Comparison of ENCODE assay signal across 8 mouse cellular contexts in genomic region chr14:16250099-16250498, GRCm38 (mm10). TPM values are rescaled to one million over a fixed set of nuclear protein-coding genes. Genes with fewer than 3 reads are reported as not detected.
DNase-seq lines count a peak whose midpoint lies in the region; ATAC-seq and TF ChIP-seq lines count a peak whose summit lies in the region.

No protein-coding gene starts in this region.

- peak overlapping the region; percentile 97 for H3K9ac ChIP-seq in kidney, postnatal 0 days (ENCODE audit: low read depth, low read length)
- peak overlapping the region; percentile 98 for H3K9ac ChIP-seq in embryonic facial prominence, embryonic 13.5 days
- H3K9ac ChIP-seq in intestine, embryonic 15.5 days = peak overlapping the region; percentile 97

- DNase-seq in kidney, postnatal 0 days (ENCODE audit: low spot score) = no peak
- DNase-seq in kidney, postnatal 4 days = no peak
- DNase-seq in naive thymus-derived CD4-positive, alpha-beta T cell, adult 2 months (ENCODE audit: low read depth) = peak; percentile 38
- no peak for DNase-seq in ovary, postnatal 14 days (ENCODE audit: low spot score)
- DNase-seq in left cerebral cortex, adult 9 months (ENCODE audit: low spot score in 2 of 2) = no peak
- DNase-seq in frontal cortex, postnatal 25 days (ENCODE audit: low spot score in 2 of 2) = no peak

- ATAC-seq in kidney, postnatal 0 days (replicated peaks; ENCODE audit: low FRiP score, low read depth) = no peak
- ATAC-seq in embryonic facial prominence, embryonic 13.5 days (ENCODE audit: insufficient number of reproducible peaks, insufficient read depth, low FRiP score, low TSS enrichment, low read depth) = no peak
- no peak for ATAC-seq in intestine, embryonic 15.5 days

- peak overlapping the region; percentile 82 for H3K4me2 ChIP-seq in kidney, postnatal 0 days (ENCODE audit: low read length)
- H3K4me2 ChIP-seq in embryonic facial prominence, embryonic 13.5 days = peak overlapping the region; percentile 78
- H3K4me2 ChIP-seq in intestine, embryonic 15.5 days (replicated peaks) = peak overlapping the region; percentile 80

- H3K27ac ChIP-seq in kidney, postnatal 0 days = no peak overlapping the region
- H3K27ac ChIP-seq in embryonic facial prominence, embryonic 13.5 days = no peak overlapping the region
- H3K27ac ChIP-seq in intestine, embryonic 15.5 days = no peak overlapping the region

- no peak for TF ChIP-seq CTCF in kidney, postnatal 0 days (IDR thresholded peaks at IDR 0.05; ENCODE audit: low read depth)

- 64% methylated on average over 3 of the region's 3 CpGs for WGBS in kidney, postnatal 0 days
- 69% methylated on average over 3 of the region's 3 CpGs for WGBS in embryonic facial prominence, embryonic 13.5 days
- 64% methylated on average over 3 of the region's 3 CpGs for WGBS in intestine, embryonic 15.5 days

- peak overlapping the region; percentile 77 for H3K4me3 ChIP-seq in kidney, postnatal 0 days (replicated peaks; ENCODE audit: low read depth, low read length)
- H3K4me3 ChIP-seq in embryonic facial prominence, embryonic 13.5 days = peak overlapping the region; percentile 75
- peak overlapping the region; percentile 63 for H3K4me3 ChIP-seq in intestine, embryonic 15.5 days (replicated peaks)

- H3K4me1 ChIP-seq in kidney, postnatal 0 days (replicated peaks; ENCODE audit: insufficient read depth, low read length) = no peaks in the 10 kb centered on the region
- H3K4me1 ChIP-seq in embryonic facial prominence, embryonic 13.5 days = peaks cover 8% of the 10 kb centered on the region
- H3K4me1 ChIP-seq in intestine, embryonic 15.5 days (replicated peaks) = 0 out of 2 replicates have a peak, but pooled peaks cover 3% of the 10 kb centered on the region

- H3K36me3 ChIP-seq in kidney, postnatal 0 days (ENCODE audit: insufficient read depth, low read length) = peaks cover 1% of the 10 kb centered on the region; the same call in 1 of the 2 replicates
- H3K36me3 ChIP-seq in embryonic facial prominence, embryonic 13.5 days = peaks cover 4% of the 10 kb centered on the region
- H3K36me3 ChIP-seq in intestine, embryonic 15.5 days = no peaks in the 10 kb centered on the region

- no peaks in the 10 kb centered on the region for H3K9me3 ChIP-seq in kidney, postnatal 0 days (replicated peaks; ENCODE audit: low read length)
- no peaks in the 10 kb centered on the region for H3K9me3 ChIP-seq in embryonic facial prominence, embryonic 13.5 days
- H3K9me3 ChIP-seq in intestine, embryonic 15.5 days = no peaks in the 10 kb centered on the region

- no peaks in the 10 kb centered on the region for H3K27me3 ChIP-seq in kidney, postnatal 0 days (ENCODE audit: insufficient read depth, low read length)
- no peaks in the 10 kb centered on the region for H3K27me3 ChIP-seq in embryonic facial prominence, embryonic 13.5 days
- no peaks in the 10 kb centered on the region for H3K27me3 ChIP-seq in intestine, embryonic 15.5 days (replicated peaks)

RNA-seq across cellular contexts. Expression of gene Oxsm, which starts 0.5 kb away (rescaled TPM):
- polyA plus RNA-seq in kidney, postnatal 0 days (2015; fragmentation: Nextera tagmentation; extraction: Ambion mirVana) = 2.3 and 2.7 TPM in 2 replicates
- polyA plus RNA-seq in embryonic facial prominence, embryonic 13.5 days (2015; fragmentation: Nextera tagmentation; extraction: Ambion mirVana) = 1.5 and 2.0 TPM in 2 replicates
- polyA plus RNA-seq in intestine, embryonic 15.5 days (2015; fragmentation: Nextera tagmentation; extraction: Ambion mirVana) = 3.7 TPM in 2 replicates

RNA-seq across cellular contexts. Expression of gene Ngly1, which starts 1.0 kb away (rescaled TPM):
- polyA plus RNA-seq in kidney, postnatal 0 days (2015; fragmentation: Nextera tagmentation; extraction: Ambion mirVana) = 44.4 and 46.1 TPM in 2 replicates
- 40.2 and 43.2 TPM in 2 replicates for polyA plus RNA-seq in embryonic facial prominence, embryonic 13.5 days (2015; fragmentation: Nextera tagmentation; extraction: Ambion mirVana)
- 34.1 and 36.7 TPM in 2 replicates for polyA plus RNA-seq in intestine, embryonic 15.5 days (2015; fragmentation: Nextera tagmentation; extraction: Ambion mirVana)
